13 mouse cellular contexts compared by ENCODE assay signal in genomic region chr2:6195468-6196239, GRCm38 (mm10). TPM values are rescaled to one million over a fixed set of nuclear protein-coding genes. Genes with fewer than 3 reads are reported as not detected.
DNase-seq lines count a peak whose midpoint lies in the region; ATAC-seq and TF ChIP-seq lines count a peak whose summit lies in the region.
"Had no signal": no experiment of that assay in that cellular context is flagged by ENCODE, and none has a peak within 500 bp of the region (broad histone marks: within the 10 kb centered on the region; RNA-seq: fewer than 3 reads in every experiment).

No protein-coding gene starts in this region.

- H3K4me2 ChIP-seq in midbrain, embryonic 14.5 days (ENCODE audit: low read length), result 0 out of 2 replicates have a peak overlapping the region, but pooled peaks have one; percentile 23
- no peak overlapping the region for H3K4me2 ChIP-seq in midbrain, embryonic 16.5 days (ENCODE audit: low read length)
- no peak overlapping the region for H3K4me2 ChIP-seq in limb, embryonic 14.5 days (replicated peaks; ENCODE audit: low read depth, low read length, severe bottlenecking)

- ATAC-seq in midbrain, embryonic 14.5 days (ENCODE audit: low FRiP score, low TSS enrichment), result 0 out of 2 replicates have a peak, but pooled peaks have one; percentile 41
- no peak for ATAC-seq in midbrain, embryonic 16.5 days
- ATAC-seq in limb, embryonic 14.5 days (ENCODE audit: low FRiP score, low read depth), result 0 out of 2 replicates have a peak, but pooled peaks have one; percentile 25
- ATAC-seq in monocyte, adult 5-6 weeks (replicated peaks; ENCODE audit: insufficient number of reproducible peaks, low FRiP score, low TSS enrichment, poor library complexity, severe bottlenecking), result no peak
- ATAC-seq: CD4-positive, CD25-positive, alpha-beta regulatory T cell, adult 4 months; Patski had no signal

- H3K9me3 ChIP-seq in midbrain, embryonic 14.5 days (ENCODE audit: control insufficient read depth, low read length), result no peaks in the 10 kb centered on the region
- no peaks in the 10 kb centered on the region for H3K9me3 ChIP-seq in midbrain, embryonic 16.5 days (replicated peaks; ENCODE audit: control insufficient read depth, low read length, poor library complexity, severe bottlenecking)
- H3K9me3 ChIP-seq in limb, embryonic 14.5 days (ENCODE audit: control insufficient read depth, low read length), result no peaks in the 10 kb centered on the region

- 72% methylated on average over 15 of the region's 15 CpGs for WGBS in midbrain, embryonic 14.5 days
- WGBS in midbrain, embryonic 16.5 days, result 69% methylated on average over 15 of the region's 15 CpGs
- 50% methylated on average over 15 of the region's 15 CpGs for WGBS in limb, embryonic 14.5 days

- no peak overlapping the region for H3K9ac ChIP-seq in midbrain, embryonic 14.5 days (replicated peaks; ENCODE audit: low read length)
- H3K9ac ChIP-seq in midbrain, embryonic 16.5 days (ENCODE audit: low read depth, low read length), result no peak overlapping the region
- no peak overlapping the region for H3K9ac ChIP-seq in limb, embryonic 14.5 days (ENCODE audit: low read depth, low read length, severe bottlenecking)

- no peak overlapping the region for H3K4me3 ChIP-seq in midbrain, embryonic 14.5 days (replicated peaks; ENCODE audit: low read depth, low read length)
- no peak overlapping the region for H3K4me3 ChIP-seq in midbrain, embryonic 16.5 days (ENCODE audit: low read depth, low read length)
- H3K4me3 ChIP-seq in limb, embryonic 14.5 days (replicated peaks; ENCODE audit: low read length), result no peak overlapping the region
- H3K4me3 ChIP-seq: layer of hippocampus, adult 2 months had no signal

- peaks cover 18% of the 10 kb centered on the region for H3K4me1 ChIP-seq in midbrain, embryonic 14.5 days (ENCODE audit: control insufficient read depth, insufficient read depth, low read length)
- H3K4me1 ChIP-seq in midbrain, embryonic 16.5 days (ENCODE audit: control insufficient read depth, insufficient read depth, low read length), result peaks cover 24% of the 10 kb centered on the region
- H3K4me1 ChIP-seq in limb, embryonic 14.5 days (ENCODE audit: control insufficient read depth, insufficient read depth, low read length), result peaks cover 10% of the 10 kb centered on the region; the same call in 1 of the 2 replicates

- H3K27ac ChIP-seq in midbrain, embryonic 14.5 days (replicated peaks; ENCODE audit: low read depth, low read length), result no peak overlapping the region; the same call in 1 of the 2 replicates
- no peak overlapping the region for H3K27ac ChIP-seq in midbrain, embryonic 16.5 days (ENCODE audit: low read length)
- no peak overlapping the region for H3K27ac ChIP-seq in limb, embryonic 14.5 days (replicated peaks; ENCODE audit: low read depth, low read length)
- H3K27ac ChIP-seq: layer of hippocampus, adult 2 months had no signal

- no peak for TF ChIP-seq POLR2A in limb, embryonic 14.5 days (IDR thresholded peaks at IDR 0.05; ENCODE audit: borderline replicate concordance, extremely low read depth, insufficient read depth, insufficient read length)

- H3K27me3 ChIP-seq in midbrain, embryonic 14.5 days (ENCODE audit: control insufficient read depth, insufficient read depth, low read length), result no peaks in the 10 kb centered on the region
- H3K27me3 ChIP-seq in midbrain, embryonic 16.5 days (ENCODE audit: control insufficient read depth, insufficient read depth, low read depth, low read length), result no peaks in the 10 kb centered on the region
- no peaks in the 10 kb centered on the region for H3K27me3 ChIP-seq in limb, embryonic 14.5 days (ENCODE audit: control insufficient read depth, insufficient read depth, low read length)
- H3K27me3 ChIP-seq: Patski had no signal

- H3K36me3 ChIP-seq in midbrain, embryonic 14.5 days (ENCODE audit: control insufficient read depth, insufficient read depth, low read length), result no peaks in the 10 kb centered on the region
- H3K36me3 ChIP-seq in midbrain, embryonic 16.5 days (ENCODE audit: control insufficient read depth, insufficient read depth, low read length), result no peaks in the 10 kb centered on the region
- no peaks in the 10 kb centered on the region for H3K36me3 ChIP-seq in limb, embryonic 14.5 days (ENCODE audit: control insufficient read depth, insufficient read depth, low read length)

- peak; percentile 77 for DNase-seq in heart, adult 11 months
- DNase-seq in heart, adult 8-10 months (ENCODE audit: low spot score), result no peak
- DNase-seq in midbrain, embryonic 14.5 days, result peak; percentile 28
- DNase-seq in limb, embryonic 14.5 days (ENCODE audit: low spot score), result no peak
- no peak for DNase-seq in layer of hippocampus, adult 8-10 months (ENCODE audit: low spot score in 2 of 2)
- no peak for DNase-seq in embryo, embryonic 10 days (ENCODE audit: low spot score)
- DNase-seq: cerebellum, adult 11-12 months; gastrocnemius, postnatal 14 days had no signal

RNA-seq across cellular contexts. Expression of gene Echdc3, which starts 17.2 kb away (rescaled TPM):
- total RNA-seq in heart, adult 8-10 months (2022), result 10 to 100 TPM; 27.6 to 32.7 (median 31.9) TPM
- polyA plus RNA-seq in midbrain, embryonic 14.5 days (2014; fragmentation: Nextera tagmentation; extraction: Ambion mirVana), result 0.70 and 1.4 TPM in 2 replicates
- polyA plus RNA-seq in midbrain, embryonic 16.5 days (2015; fragmentation: Nextera tagmentation; extraction: Ambion mirVana), result 1.1 and 1.5 TPM in 2 replicates
- polyA plus RNA-seq in limb, embryonic 14.5 days (2012; rRNA removed), result 4.3 and 4.8 TPM in 2 replicates
- polyA plus RNA-seq in limb, embryonic 14.5 days (2014; fragmentation: Nextera tagmentation; extraction: Ambion mirVana), result 5.0 and 5.7 TPM in 2 replicates
- 1 to 10 TPM in 2 of 4 experiments, under 1 TPM in 2; 0.23 to 1.5 (median 0.90) TPM for total RNA-seq in layer of hippocampus, adult 8-10 months (2022)
- 0.19 TPM in 1 of 3 replicates, not detected in the others for total RNA-seq in monocyte, adult 5-6 weeks (2017)
- polyA plus RNA-seq: CD4-positive, CD25-positive, alpha-beta regulatory T cell, adult 4 months had no signal

Comparison
In these comparisons a context has a peak if more than half of its experiments do, and no peak if none do; other contexts are left out.
1. DNase-seq: peak in heart, adult 11 months (single experiment) and midbrain, embryonic 14.5 days (single experiment); none in heart, adult 8-10 months (single experiment), limb, embryonic 14.5 days (single experiment), layer of hippocampus, adult 8-10 months (0 of 2) and embryo, embryonic 10 days (single experiment).
2. ATAC-seq: peak in midbrain, embryonic 14.5 days (single experiment) and limb, embryonic 14.5 days (single experiment); none in midbrain, embryonic 16.5 days (single experiment) and monocyte, adult 5-6 weeks (single experiment).
3. RNA of gene Echdc3, which starts 17.2 kb away (total RNA-seq): 27.6 to 32.7 TPM in heart, adult 8-10 months; 0.23 to 1.5 TPM in layer of hippocampus, adult 8-10 months and 0.19 TPM in monocyte, adult 5-6 weeks; every median in the first group is over 10 times any median in the second.